Mouse (Mus musculus) cortical plate, adult 2 months (tissue): ENCODE measurements around the gene Jak2.

Experiments used
- CTCF ChIP-seq: fragments of 200-500 bp; IDR thresholded peaks from 2 replicates; pipeline ENCODE4 v1.5.1; 2011; ENCODE audit warnings: mild to moderate bottlenecking, control low read depth, low read length; ENCODE audit not compliant: insufficient read depth; ENCODE audit errors: extremely low read depth
- POLR2A ChIP-seq: fragments of 200-500 bp; IDR thresholded peaks from 2 replicates; pipeline ENCODE4 v1.6.1; 2011; ENCODE audit warnings: mild to moderate bottlenecking, low read length, control low read depth; ENCODE audit not compliant: insufficient read depth; ENCODE audit errors: extremely low read depth

- TF ChIP-seq POLR2A = no peak
- TF ChIP-seq CTCF = no peak
These were observed 74.2 kb downstream of the Jak2 start for GRCm38 (mm10) chr19:29325852-29326180.
